Mouse (Mus musculus) brain, embryonic 14.5 days (tissue): ENCODE measurements around the gene Ntmt1. TPM values are rescaled to one million over a fixed set of nuclear protein-coding genes. Genes with fewer than 3 reads are reported as not detected.

Source experiments
- DNase-seq: peaks from one replicate; pipeline ENCODE4 v3.0.0-alpha.2; 2011; ENCODE audit warnings: low read depth
- CTCF ChIP-seq: fragments of 200-500 bp; IDR thresholded peaks from 2 replicates; pipeline ENCODE4 v1.5.1; 2012; ENCODE audit warnings: inconsistent platforms, mild to moderate bottlenecking, moderate library complexity, borderline replicate concordance; ENCODE audit not compliant: insufficient read depth, insufficient read length; ENCODE audit errors: extremely low read depth
- POLR2A ChIP-seq: fragments of 200-500 bp; IDR thresholded peaks from 2 replicates; pipeline ENCODE4 v1.6.1; 2012; ENCODE audit warnings: mild to moderate bottlenecking, inconsistent platforms, borderline replicate concordance; ENCODE audit not compliant: poor library complexity, insufficient read depth, insufficient read length, severe bottlenecking; ENCODE audit errors: extremely low read depth
- polyA plus RNA-seq: library from polyadenylated mRNA; depleted of rRNA; stranded (reverse); fragments of >200 nt; gene quantifications from 2 replicates; pipeline ENCODE4 v1.2.3, GENCODE M21; 2012; rRNA removed

The Ntmt1 gene
- polyA plus RNA-seq, 1 experiment = 72.3 TPM

- no peak for DNase-seq
- TF ChIP-seq POLR2A = no peak
- TF ChIP-seq CTCF = no peak
These were observed 54.5 kb downstream of the Ntmt1 start for GRCm38 (mm10) chr2:30862081-30862480.

- DNase-seq = no peak
- TF ChIP-seq CTCF = no peak
- no peak for TF ChIP-seq POLR2A
These were observed 55.9 kb downstream of the Ntmt1 start for GRCm38 (mm10) chr2:30863574-30863973.

GRCm38 (mm10) chr2:30864968-30865381 is 57.3 kb downstream of the Ntmt1 start:
- DNase-seq = no peak
- no peak for TF ChIP-seq CTCF
- TF ChIP-seq POLR2A = no peak

- TF ChIP-seq POLR2A (no peak), CTCF (no peak)
- DNase-seq = no peak
These were observed 57.8 kb downstream of the Ntmt1 start for GRCm38 (mm10) chr2:30865426-30865825.

GRCm38 (mm10) chr2:30870863-30871262 is 63.2 kb downstream of the Ntmt1 start:
- DNase-seq = no peak
- no peak for TF ChIP-seq CTCF
- no peak for TF ChIP-seq POLR2A

Other genes with a start within 250 kb of the Ntmt1 start
- 0.57 and 0.72 TPM in 2 replicates for gene Cstad, start 212.8 kb upstream of the Ntmt1 start, polyA plus RNA-seq
- gene 1700001O22Rik, start 4.2 kb upstream of the Ntmt1 start, polyA plus RNA-seq = 1.9 and 3.2 TPM in 2 replicates
- gene Asb6, start 22.5 kb downstream of the Ntmt1 start, polyA plus RNA-seq = 51.0 and 51.5 TPM in 2 replicates
- 10.8 and 13.6 TPM in 2 replicates for gene Prrx2, start 27.1 kb downstream of the Ntmt1 start, polyA plus RNA-seq
- 3.8 and 4.7 TPM in 2 replicates for gene Ptges, start 122.0 kb downstream of the Ntmt1 start, polyA plus RNA-seq
- gene Tor1b, start 145.1 kb downstream of the Ntmt1 start, polyA plus RNA-seq = 32.0 and 37.6 TPM in 2 replicates
- 66.9 and 79.1 TPM in 2 replicates for gene Tor1a, start 160.1 kb downstream of the Ntmt1 start, polyA plus RNA-seq
- 69.0 and 72.0 TPM in 2 replicates for gene BC005624, start 174.4 kb downstream of the Ntmt1 start, polyA plus RNA-seq
- 41.8 and 42.5 TPM in 2 replicates for gene Usp20, start 174.5 kb downstream of the Ntmt1 start, polyA plus RNA-seq